Mouse (Mus musculus) mouse trophoblast stem cell (cell line): ENCODE data around the gene Prickle2.

Experiments used
- in situ Hi-C, 2 experiments: fragments of 300-500 bp; cut with MseI, MboI; formaldehyde crosslinking; loops; 2 replicates in 1 of 2; 3 replicates in 1 of 2; pipeline ENCODE4 v1.15.1; 2025

Gene Prickle2

DNA sequence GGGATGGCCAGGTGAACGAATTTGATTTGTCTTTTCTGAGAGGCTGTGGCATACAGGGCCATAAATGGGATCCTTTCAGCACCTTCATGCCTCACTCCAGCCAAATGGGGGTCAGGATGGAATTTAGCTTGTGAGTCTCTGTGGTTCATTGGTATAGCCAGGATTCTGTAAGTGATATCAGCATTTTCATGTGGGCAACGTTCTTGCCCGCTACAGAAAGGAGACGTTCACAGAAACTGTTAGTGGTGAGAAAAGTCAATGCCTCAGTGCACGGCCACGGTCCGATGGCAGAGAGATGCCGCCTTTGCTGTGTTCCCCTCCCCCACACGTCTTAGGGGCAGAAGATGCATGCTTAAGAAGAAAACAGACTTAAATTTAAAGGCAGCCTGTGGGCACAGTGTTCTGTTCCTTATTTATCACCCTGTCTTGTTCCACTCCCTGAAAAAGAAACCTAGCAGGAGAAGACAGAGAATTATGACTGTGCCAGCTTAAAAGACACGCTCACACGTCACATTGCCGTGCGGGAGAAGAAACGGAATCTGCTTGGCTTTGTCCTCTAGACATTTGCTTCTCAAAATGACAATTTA is 322.7 kb downstream of the Prickle2 start:
- in situ Hi-C loops = no loop called here

GRCm38 (mm10) chr6:92381085-92381484 is 324.9 kb downstream of the Prickle2 start:
- in situ Hi-C loops = no loop called here

DNA sequence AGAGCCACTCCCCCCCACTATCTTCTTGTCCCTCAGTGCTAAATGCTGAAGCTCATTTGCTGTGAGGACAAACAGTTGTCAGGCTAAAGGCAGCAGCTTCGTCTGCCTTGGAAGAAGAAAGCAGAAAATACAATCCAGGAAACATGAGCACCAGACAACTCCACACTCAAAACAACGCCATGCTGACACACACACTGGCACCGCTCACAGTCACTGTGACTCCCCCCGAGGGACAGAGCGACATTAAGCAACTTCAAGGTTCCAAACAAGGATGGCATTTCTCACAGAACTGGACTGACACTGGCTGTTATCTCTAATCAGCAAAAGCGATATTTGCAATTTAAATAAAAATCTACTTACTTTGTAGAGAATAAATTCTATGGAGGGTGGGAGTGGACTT is 331.1 kb downstream of the Prickle2 start:
- in situ Hi-C loops = no loop called here

- in situ Hi-C loops = no loop called here
These were observed 335.1 kb downstream of the Prickle2 start for GRCm38 (mm10) chr6:92370896-92371295.

GRCm38 (mm10) chr6:92347278-92348028 is 358.5 kb downstream of the Prickle2 start:
- in situ Hi-C loops = no loop called here

GRCm38 (mm10) chr6:92346729-92347128 is 359.2 kb downstream of the Prickle2 start:
- in situ Hi-C loops = no loop called here

DNA sequence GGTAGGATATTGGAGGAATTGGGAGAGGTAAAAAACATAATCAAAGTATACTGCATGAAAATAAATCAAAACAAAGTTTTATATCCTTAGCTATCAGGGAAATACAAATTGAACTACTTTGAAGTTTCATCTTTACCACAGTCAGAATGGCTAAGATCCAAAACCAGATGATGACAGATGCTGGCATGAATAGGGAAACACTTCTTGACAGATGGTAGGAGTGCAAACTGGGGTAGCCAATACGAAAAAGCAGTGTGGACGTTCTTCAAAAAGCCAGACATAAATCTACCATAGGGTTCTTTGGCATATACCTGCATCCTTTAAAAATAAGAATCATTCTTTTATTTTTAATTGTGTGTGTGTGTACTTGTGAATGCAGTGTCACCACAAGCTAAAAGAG is 360.8 kb downstream of the Prickle2 start:
- in situ Hi-C loops = no loop called here

GRCm38 (mm10) chr6:92344588-92344987 is 361.4 kb downstream of the Prickle2 start:
- in situ Hi-C loops = no loop called here
